Mouse (Mus musculus): ENCODE data around the gene Zmym3. TPM values are rescaled to one million over a fixed set of nuclear protein-coding genes. Genes with fewer than 3 reads are reported as not detected.

Gene Zmym3
- 1 to 10 TPM; 7.8 to 9.7 TPM for total RNA-seq (2021)
- long read RNA-seq, experiment 1, partial matches to known transcripts: 0 of 1 reads
- long read RNA-seq, experiment 1, other reads (novel, unspliced or antisense): 1 of 1 reads
- long read RNA-seq, experiment 2, partial matches to known transcripts: 3 of 8 reads
- long read RNA-seq, experiment 2, other reads (novel, unspliced or antisense): 4 of 8 reads

DNA sequence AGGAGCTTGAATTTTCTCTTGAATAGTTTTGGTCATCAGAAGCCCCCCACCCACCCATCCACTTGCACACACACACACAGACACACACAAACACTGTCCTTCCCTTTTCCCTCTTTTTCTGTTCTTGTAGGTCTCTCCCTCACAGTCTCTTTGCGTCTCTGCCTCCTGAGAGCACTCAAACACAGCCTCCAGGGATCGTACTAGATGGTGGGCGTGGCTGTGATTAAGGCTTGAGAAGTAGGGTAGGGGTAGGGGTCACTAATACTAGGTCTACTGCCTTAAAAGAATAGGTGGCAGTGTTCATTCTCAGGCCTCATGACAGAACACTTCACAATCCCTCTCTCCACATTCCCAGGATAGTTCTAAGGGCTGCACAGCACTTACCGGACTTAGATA, at the start of gene Zmym3:
TSS of gene Zmym3 (minus strand) at position 150 of the 396 bp plus-strand sequence.
- no peak for DNase-seq

GRCm38 (mm10) chrX:101451591-101451990, 30.9 kb upstream of the Zmym3 start:
- no peak for DNase-seq

GRCm38 (mm10) chrX:101451147-101451546, 30.5 kb upstream of the Zmym3 start:
- DNase-seq: no peak

DNA sequence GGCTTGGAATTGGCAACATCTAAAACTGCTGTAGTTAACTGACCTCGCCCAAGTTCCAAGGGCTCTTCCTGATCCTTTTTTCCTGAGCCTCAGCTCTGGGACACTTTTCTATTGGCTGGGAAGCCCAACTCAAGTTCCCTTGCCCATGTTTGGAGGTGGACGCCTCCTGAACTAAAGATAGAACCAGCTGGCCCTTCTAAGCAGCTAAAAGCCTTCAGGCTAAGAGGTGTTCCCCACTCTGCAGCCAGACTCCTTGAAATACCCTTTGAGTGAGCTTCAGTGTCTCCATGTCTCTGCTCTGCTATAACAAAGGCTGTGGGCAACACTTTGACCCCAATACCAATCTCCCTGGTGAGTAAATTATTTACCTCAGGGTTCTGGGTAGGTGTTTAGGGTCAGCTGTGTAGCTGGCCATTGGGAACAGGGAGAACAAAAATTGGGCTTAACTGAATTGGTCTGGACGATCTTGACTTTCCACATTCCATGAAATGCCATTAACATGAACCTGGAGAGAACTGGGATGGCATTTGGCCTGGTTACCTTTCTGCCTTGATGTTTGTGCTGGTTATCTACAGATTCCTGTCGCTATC, 28.3 kb upstream of the Zmym3 start, which contains the start of gene Itgb1bp2:
TSS of gene Itgb1bp2 (plus strand) at position 203 of the 590 bp plus-strand sequence.
- peak; percentile 46 for DNase-seq

DNA sequence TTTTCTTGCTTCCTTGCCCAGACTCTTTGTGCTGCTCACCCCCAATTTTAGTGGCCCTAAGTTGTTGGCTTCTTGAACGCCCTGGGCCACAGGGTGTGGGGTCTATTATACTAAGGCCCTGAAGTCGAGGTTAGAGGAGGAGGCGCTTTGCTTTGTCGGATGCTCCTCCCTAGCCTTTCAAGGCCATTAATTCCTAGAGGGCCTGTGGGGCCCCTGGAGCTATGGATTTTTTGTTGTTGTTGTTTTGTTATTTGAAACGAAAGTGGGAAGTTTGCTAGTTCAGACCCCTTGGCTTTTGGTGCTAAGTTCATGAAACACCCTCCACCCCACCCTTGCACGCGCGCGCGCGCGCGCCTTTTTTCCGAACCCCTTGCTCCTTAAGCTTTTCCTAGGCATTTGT, 9.3 kb upstream of the Zmym3 start:
- DNase-seq: no peak

- DNase-seq: peak; percentile 83
Measured at GRCm38 (mm10) chrX:101429142-101429949, 8.7 kb upstream of the Zmym3 start, which contains the start of gene Nono. Gene Nono, plus strand, starts transcription at chrX:101429318.

GRCm38 (mm10) chrX:101428785-101429141, 8.1 kb upstream of the Zmym3 start:
- no peak for DNase-seq

DNA sequence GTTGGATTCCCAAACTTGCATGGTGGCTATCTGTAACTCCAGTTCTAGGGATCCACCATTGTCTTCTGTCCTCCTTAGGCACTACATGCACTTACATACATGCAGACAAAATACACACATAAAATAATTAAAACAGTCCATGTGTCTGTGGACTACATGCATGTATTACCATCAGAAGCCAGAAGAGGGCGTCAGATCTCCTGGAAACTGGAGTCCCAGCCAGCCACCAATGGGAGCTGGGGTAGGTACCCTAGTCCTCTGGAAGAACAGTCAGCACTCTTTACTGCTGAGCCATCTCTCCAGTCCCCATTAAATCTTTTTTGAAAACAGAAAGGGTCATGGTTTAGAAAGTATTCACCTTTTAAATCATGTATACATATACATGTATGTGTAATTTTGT, 7.1 kb upstream of the Zmym3 start:
- DNase-seq: no peak

DNA sequence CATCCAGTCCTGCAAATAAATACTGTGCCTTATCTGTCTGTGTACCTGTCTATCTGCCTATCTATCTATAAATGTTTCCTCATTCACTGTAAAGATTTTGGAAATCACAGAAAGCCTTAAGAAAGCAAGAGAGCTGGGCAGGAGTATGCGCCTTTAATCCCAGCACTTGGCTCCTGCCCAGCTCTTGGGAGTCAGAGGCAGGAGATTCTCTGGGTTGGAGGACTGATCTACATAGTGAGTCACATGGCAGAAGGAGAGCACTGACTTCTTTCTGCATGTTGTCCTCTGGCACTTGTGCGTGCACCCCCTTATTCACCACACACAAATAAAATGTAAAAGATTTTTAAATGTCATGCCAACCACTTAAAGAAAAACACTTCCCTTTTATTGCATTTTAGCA, 2.8 kb upstream of the Zmym3 start:
- DNase-seq: no peak

- peak; percentile 91 for DNase-seq
Measured at GRCm38 (mm10) chrX:101419725-101420699, 637 bp downstream of the Zmym3 start.

DNA sequence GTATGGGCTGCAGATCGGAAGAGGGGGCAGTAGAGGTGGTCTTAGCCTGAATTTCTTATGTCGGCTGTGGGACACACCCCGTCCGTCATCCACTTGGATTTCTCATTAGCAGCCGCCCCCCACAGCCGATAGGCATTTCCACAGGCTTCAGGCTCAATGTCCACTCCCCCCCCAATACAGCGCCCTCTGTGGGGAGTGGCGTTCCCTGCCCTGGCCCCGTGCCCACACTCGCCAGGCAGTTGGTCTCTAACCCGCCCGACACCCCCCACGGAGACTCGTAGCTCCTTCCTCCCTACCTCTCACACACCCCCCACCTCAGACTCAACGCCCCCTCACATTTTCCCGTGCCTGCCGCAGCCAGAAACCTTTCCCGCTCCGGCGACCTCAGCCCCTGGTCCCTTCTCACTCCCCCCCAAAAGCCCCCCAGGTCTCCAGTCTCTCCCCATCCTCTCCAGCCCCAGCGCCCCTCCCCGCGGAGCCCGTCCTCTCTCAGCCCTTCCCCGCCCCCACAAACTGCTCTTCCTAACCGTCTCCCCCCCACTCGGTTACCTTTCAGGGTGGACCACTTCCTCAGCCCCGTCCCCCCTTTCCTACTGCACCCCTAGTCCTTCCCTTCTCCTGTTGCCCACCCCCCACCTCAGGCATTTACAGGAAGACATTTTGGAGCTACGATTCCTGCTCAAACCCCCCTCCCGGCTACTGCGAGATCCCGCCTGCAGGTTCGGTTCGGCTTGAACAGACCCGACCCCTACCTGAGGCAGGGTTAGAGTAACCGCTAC, 1.5 kb downstream of the Zmym3 start:
- DNase-seq: peak; percentile 41

DNA sequence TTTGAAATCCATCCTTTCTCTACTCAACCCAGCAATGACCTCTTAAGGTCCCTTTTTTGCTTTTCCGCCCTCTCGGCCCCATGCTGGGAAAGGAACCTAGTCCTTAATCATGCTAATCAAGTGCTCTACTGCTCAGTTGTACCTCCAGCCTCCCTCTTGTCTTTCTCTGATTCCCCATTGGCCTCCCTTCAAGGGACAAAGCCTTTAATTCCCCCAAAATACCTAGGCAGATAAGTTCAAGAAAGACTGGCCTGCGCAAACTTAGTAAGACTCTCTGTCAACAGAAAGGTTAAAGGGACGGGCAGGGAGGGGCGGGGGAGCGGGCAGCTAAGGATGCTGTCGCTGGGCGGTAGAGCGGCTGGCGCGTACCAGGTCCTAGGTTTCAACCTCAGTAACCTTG, 24.2 kb downstream of the Zmym3 start:
- no peak for DNase-seq

- no peak for DNase-seq
Measured at GRCm38 (mm10) chrX:101394341-101394740, 26.3 kb downstream of the Zmym3 start.

DNA sequence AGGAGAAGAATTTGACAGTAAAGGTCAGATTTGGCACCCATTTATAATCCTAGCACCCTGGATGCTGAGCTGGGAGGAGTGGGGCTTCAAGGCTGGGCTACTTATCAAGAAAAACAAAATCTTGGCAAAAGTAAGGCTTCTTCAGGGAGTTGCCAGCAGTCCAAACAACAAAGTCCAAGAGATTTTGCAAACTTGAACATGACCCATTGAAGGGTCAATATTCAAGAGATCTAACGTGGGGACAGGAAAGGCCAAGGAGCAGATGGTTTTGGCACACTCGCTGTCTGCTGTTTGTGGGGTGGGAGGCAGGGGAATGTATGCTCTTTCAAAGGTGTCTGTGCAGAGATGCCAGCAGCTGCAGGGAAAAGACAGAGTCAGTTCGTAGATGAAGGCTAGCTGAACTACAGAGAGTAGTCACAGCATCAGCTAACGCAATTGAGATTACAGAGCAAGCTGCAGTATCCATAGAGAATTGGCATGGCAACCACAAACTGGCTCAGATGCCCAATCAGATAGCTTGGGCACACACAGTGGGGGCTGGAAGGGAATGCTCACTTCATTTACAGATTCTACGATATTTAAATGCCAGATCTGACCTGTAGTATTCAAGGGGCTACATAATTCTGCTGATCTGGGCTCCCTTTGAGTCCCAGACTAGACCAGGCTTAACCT, 31.6 kb downstream of the Zmym3 start:
- DNase-seq: no peak

DNA sequence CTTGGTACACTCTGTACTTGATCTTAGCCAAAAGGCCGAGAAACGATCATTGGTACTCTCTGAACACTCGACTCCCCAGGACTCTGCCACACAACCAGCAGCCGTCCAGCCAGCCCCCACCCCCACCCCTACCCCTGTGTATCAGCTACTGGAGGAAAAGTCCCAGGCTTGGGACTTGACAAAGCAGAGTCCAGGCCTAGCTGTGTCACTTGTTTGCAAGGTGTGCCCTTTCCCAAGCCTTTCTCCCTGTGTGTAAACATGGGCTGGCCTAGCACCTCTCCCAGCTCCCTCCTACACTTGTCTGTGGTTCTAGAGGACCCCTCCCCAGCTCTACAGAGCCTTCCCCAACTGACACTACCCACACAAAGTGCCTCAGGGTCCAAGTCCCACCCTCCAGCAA, 34.4 kb downstream of the Zmym3 start:
- DNase-seq: no peak

- DNase-seq: no peak
Measured at GRCm38 (mm10) chrX:101384439-101385137, 36.1 kb downstream of the Zmym3 start.

DNA sequence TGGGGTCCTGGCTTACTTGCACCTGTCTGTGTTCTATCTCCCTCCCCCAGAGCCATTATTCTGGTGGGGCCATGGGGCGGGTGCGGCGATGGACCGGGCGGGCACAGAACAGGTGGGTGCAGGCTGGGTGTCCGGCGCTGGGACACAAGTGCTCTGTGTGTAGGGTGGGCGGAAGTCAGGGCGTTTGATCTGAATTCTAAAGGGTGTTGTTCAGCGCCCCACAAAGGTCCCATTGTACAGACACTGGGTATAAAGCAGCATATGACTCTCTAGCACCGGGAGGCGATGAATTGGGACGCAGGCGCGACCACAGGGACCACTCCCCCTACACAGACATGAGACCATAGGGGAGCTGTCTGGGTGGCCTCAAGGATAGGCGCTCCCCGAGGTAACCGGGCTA, 37.2 kb downstream of the Zmym3 start:
- no peak for DNase-seq

- DNase-seq: no peak
Measured at GRCm38 (mm10) chrX:101379744-101380143, 40.9 kb downstream of the Zmym3 start.

- no peak for DNase-seq
Measured at GRCm38 (mm10) chrX:101377076-101377475, 43.6 kb downstream of the Zmym3 start.
